Mouse (Mus musculus): ENCODE results near the gene Gjb4. TPM values are rescaled to one million over a fixed set of nuclear protein-coding genes. Genes with fewer than 3 reads are reported as not detected.

Gjb4 gene
- polyA plus RNA-seq, 2 experiments: 0.08 to 0.25 TPM

GRCm38 (mm10) chr4:127371546-127371945, 17.7 kb upstream of the Gjb4 start:
- DNase-seq (ENCODE audit: low spot score) (no peak), ATAC-seq (ENCODE audit: low FRiP score, low read depth) (no peak)
- Histone ChIP-seq H3K27ac (replicated peaks; ENCODE audit: low read depth, low read length) (no peak overlapping the region), H3K4me1 (ENCODE audit: control insufficient read depth, insufficient read depth, low read length) (no peaks in the 10 kb centered on the region), H3K9me3 (ENCODE audit: control insufficient read depth, low read length) (no peaks in the 10 kb centered on the region), H3K4me3 (replicated peaks; ENCODE audit: low read length) (no peak overlapping the region), H3K9ac (ENCODE audit: low read depth, low read length, severe bottlenecking) (no peak overlapping the region), H3K4me2 (replicated peaks; ENCODE audit: low read depth, low read length, severe bottlenecking) (no peak overlapping the region), H3K27me3 (ENCODE audit: control insufficient read depth, insufficient read depth, low read length) (no peaks in the 10 kb centered on the region), H3K36me3 (ENCODE audit: control insufficient read depth, insufficient read depth, low read length) (no peaks in the 10 kb centered on the region)
- no peak for TF ChIP-seq POLR2A (IDR thresholded peaks at IDR 0.05; ENCODE audit: borderline replicate concordance, extremely low read depth, insufficient read depth, insufficient read length)
- 78% methylated on average over 5 of the region's 5 CpGs for WGBS

GRCm38 (mm10) chr4:127370447-127370846, 16.6 kb upstream of the Gjb4 start:
- no peak for ATAC-seq (ENCODE audit: low FRiP score, low read depth)
- no peak for TF ChIP-seq POLR2A (IDR thresholded peaks at IDR 0.05; ENCODE audit: borderline replicate concordance, extremely low read depth, insufficient read depth, insufficient read length)

DNA sequence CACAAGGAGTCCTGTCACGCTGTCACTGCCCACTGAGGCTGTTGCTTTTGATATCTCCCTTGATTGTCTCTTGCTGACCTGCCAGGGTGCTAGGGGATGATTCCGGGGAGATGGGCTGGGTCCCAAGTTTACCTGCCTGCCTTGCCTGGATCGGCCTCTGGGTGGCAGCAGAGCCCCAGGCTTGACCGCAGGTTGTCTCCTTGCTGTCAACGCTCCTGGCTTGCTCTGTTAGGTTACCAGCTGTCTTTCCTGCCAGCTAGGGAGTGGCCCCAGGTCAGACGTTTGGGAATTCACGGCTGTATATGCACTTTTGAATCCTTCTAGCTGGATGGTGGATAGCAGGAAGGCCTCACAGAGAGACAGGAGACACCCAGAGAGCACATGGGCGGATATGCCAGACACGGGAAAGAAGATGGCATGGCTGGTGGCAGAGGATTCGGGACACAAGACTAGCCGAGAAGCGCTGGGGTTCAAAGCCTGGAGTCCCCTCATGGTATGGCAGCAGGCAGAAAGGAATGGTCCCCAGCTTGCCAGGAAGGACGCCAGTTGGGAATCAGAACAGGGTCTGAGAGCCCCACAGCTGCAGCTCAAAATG, 14.6 kb upstream of the Gjb4 start:
- Histone ChIP-seq H3K27ac (replicated peaks; ENCODE audit: low read depth, low read length) (no peak overlapping the region), H3K9ac (ENCODE audit: low read depth, low read length, severe bottlenecking) (no peak overlapping the region), H3K4me3 (replicated peaks; ENCODE audit: low read length) (no peak overlapping the region), H3K9me3 (ENCODE audit: control insufficient read depth, low read length) (no peaks in the 10 kb centered on the region), H3K27me3 (ENCODE audit: control insufficient read depth, insufficient read depth, low read length) (no peaks in the 10 kb centered on the region), H3K36me3 (ENCODE audit: control insufficient read depth, insufficient read depth, low read length) (no peaks in the 10 kb centered on the region), H3K4me2 (replicated peaks; ENCODE audit: low read depth, low read length, severe bottlenecking) (no peak overlapping the region), H3K4me1 (ENCODE audit: control insufficient read depth, insufficient read depth, low read length) (no peaks in the 10 kb centered on the region)
- no peak for TF ChIP-seq POLR2A (IDR thresholded peaks at IDR 0.05; ENCODE audit: borderline replicate concordance, extremely low read depth, insufficient read depth, insufficient read length)
- DNase-seq (ENCODE audit: low spot score) (peak; percentile 62), ATAC-seq (ENCODE audit: low FRiP score, low read depth) (0 out of 2 replicates have a peak, but pooled peaks have one; percentile 51)
- WGBS: 32% methylated on average over 13 of the region's 13 CpGs

More at GRCm38 (mm10) chr4:127370447-127370846, 16.6 kb upstream of the Gjb4 start:
- H3K27ac ChIP-seq (replicated peaks; ENCODE audit: low read depth, low read length): no peak overlapping the region
- no peaks in the 10 kb centered on the region for H3K4me1 ChIP-seq (ENCODE audit: control insufficient read depth, insufficient read depth, low read length)
- H3K9ac ChIP-seq (ENCODE audit: low read depth, low read length, severe bottlenecking): no peak overlapping the region
- DNase-seq (ENCODE audit: low spot score): no peak
- H3K4me2 ChIP-seq (replicated peaks; ENCODE audit: low read depth, low read length, severe bottlenecking): no peak overlapping the region
- no peaks in the 10 kb centered on the region for H3K27me3 ChIP-seq (ENCODE audit: control insufficient read depth, insufficient read depth, low read length)
- no peak overlapping the region for H3K4me3 ChIP-seq (replicated peaks; ENCODE audit: low read length)
- no peaks in the 10 kb centered on the region for H3K9me3 ChIP-seq (ENCODE audit: control insufficient read depth, low read length)
- H3K36me3 ChIP-seq (ENCODE audit: control insufficient read depth, insufficient read depth, low read length): no peaks in the 10 kb centered on the region
- WGBS: 41% methylated on average over 2 of the region's 2 CpGs

DNA sequence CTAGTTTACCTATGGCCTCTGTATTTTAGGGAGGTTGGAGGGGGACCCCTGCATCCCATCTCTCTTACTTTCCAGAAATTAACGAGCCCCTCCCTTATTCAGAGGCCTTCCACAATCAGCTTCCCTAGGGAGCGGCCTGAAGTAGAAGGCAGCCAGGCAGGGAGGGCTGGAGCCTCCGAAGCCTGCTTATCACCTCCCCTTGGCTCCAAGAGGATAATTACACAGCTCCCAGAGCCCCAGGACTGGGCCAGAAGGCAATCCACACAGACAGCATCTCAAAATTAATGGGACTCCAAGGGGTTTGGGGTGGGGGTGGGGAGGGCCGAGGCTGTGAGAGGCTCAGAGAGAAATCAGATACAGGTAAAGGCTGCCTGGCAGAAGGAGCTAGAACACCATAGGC, 12.0 kb upstream of the Gjb4 start:
- DNase-seq (ENCODE audit: low spot score): no peak
- TF ChIP-seq POLR2A (IDR thresholded peaks at IDR 0.05; ENCODE audit: borderline replicate concordance, extremely low read depth, insufficient read depth, insufficient read length): no peak
- H3K9ac ChIP-seq (ENCODE audit: low read depth, low read length, severe bottlenecking): no peak overlapping the region

DNA sequence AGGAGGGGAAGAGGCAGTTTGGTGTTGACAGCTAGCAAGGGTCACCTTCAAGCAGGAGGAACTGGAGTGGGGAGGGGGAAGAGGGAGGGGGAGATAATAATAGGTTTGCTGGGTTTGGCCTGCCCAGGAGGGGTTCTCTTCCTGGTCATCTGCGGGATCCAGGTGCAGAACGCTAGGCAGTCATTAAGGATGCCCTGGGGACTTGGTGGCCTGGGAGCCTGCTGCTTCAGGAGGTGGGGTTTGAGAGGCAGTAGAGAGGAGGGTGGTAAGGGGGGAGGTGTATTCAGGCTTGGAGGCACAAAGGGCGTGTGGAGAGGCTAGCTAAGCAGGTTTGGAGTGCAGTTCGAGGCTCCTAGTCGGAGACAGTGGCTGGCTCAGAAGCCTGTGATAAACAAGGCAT, 11.6 kb upstream of the Gjb4 start:
- no peaks in the 10 kb centered on the region for H3K9me3 ChIP-seq (ENCODE audit: control insufficient read depth, low read length)
- H3K4me2 ChIP-seq (replicated peaks; ENCODE audit: low read depth, low read length, severe bottlenecking): no peak overlapping the region
- no peaks in the 10 kb centered on the region for H3K36me3 ChIP-seq (ENCODE audit: control insufficient read depth, insufficient read depth, low read length)
- H3K4me3 ChIP-seq (replicated peaks; ENCODE audit: low read length): no peak overlapping the region
- no peak for DNase-seq (ENCODE audit: low spot score)
- H3K9ac ChIP-seq (ENCODE audit: low read depth, low read length, severe bottlenecking): no peak overlapping the region
- TF ChIP-seq POLR2A (IDR thresholded peaks at IDR 0.05; ENCODE audit: borderline replicate concordance, extremely low read depth, insufficient read depth, insufficient read length): no peak
- no peak for ATAC-seq (ENCODE audit: low FRiP score, low read depth)
- WGBS: 2% methylated on average over 4 of the region's 5 CpGs
- H3K4me1 ChIP-seq (ENCODE audit: control insufficient read depth, insufficient read depth, low read length): no peaks in the 10 kb centered on the region
- H3K27me3 ChIP-seq (ENCODE audit: control insufficient read depth, insufficient read depth, low read length): no peaks in the 10 kb centered on the region
- no peak overlapping the region for H3K27ac ChIP-seq (replicated peaks; ENCODE audit: low read depth, low read length)

More for the DNA sequence above, 12.0 kb upstream of the Gjb4 start:
- Histone ChIP-seq H3K27ac (replicated peaks; ENCODE audit: low read depth, low read length) (no peak overlapping the region), H3K9me3 (ENCODE audit: control insufficient read depth, low read length) (no peaks in the 10 kb centered on the region), H3K36me3 (ENCODE audit: control insufficient read depth, insufficient read depth, low read length) (no peaks in the 10 kb centered on the region), H3K4me3 (replicated peaks; ENCODE audit: low read length) (no peak overlapping the region), H3K27me3 (ENCODE audit: control insufficient read depth, insufficient read depth, low read length) (no peaks in the 10 kb centered on the region), H3K4me2 (replicated peaks; ENCODE audit: low read depth, low read length, severe bottlenecking) (no peak overlapping the region), H3K4me1 (ENCODE audit: control insufficient read depth, insufficient read depth, low read length) (no peaks in the 10 kb centered on the region)
- ATAC-seq (ENCODE audit: low FRiP score, low read depth): no peak
- WGBS: 4% methylated on average over 4 of the region's 4 CpGs

Measured in limb, embryonic 14.5 days (tissue).